Mouse (Mus musculus): ENCODE measurements around the gene Gadd45b.

The Gadd45b gene

DNA sequence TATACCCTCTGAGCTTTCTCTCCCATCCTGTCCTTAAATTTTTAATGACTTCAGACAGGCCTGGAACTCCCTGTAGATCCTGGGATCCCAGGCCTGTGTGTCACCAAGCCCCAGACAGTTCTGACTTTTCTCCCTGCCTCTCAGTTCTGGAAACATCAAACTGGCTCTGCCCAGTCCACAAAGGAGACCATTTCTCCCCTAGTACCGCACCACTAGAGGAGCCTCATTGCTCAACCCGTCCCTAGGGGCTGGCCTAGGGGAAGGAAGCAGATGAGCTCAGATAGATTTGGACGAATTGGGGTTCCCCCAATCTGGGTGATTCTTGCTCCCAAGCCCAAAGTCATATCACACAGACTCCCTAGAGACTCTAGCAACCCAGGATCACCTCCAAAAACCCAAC is 5.4 kb downstream of the Gadd45b start:
- DNase-seq (ENCODE audit: low spot score in 2 of 2) = no peak

DNA sequence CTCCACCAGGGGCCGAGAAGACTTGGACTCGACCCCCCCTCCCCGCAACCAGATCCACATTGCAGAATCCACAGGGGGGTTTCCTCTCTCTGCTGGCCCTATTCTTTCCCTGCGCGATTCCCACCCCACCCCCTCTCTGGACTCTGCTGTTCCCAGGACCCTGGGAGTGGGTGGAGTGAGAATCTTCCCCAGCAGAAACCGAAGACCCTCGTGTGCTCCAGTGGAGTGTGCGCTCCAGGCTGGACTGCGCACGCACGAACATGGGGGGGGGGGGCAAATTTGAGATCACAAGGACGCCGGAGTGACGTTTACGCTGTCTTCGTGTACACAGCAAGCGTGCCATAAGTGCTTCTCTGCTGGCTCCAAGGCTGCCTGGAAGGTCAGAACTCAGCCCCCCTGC is 5.8 kb downstream of the Gadd45b start:
- DNase-seq (ENCODE audit: low spot score in 2 of 2) = no peak

DNA sequence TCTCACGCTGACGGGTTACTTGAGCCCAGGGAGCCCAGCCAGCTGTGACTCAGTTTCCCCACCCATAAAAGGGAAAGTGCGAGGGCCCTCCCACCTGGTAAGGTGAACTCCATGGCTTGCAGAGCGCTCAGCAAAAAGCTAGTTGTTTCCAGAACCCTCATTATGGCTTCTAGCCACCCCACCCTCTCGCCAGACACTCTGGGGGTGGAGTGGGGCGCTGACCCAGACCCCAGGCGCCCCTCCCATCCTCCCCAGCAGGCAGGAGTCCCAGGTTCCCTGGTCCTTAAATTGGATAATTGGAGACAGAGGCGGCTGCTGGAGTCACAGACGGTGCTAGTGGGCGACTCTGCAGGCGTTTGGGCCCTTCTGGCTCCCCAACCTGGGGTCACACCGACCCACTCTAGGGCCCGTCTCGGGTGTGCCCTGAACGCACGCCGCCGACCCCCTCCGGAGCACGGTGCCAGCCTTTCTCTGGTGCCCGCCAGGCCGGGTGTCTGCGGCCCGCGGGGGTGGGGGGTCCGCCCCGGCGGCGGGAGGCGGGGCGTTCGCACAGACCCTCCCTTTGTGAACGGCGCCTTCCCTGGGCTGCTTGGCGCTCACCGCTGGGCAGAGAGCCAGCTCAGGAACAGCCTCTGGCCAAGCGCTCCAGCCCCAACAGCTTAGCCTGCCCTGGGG is 6.4 kb downstream of the Gadd45b start:
- peak in 1 of 2 experiments; percentile 45 for DNase-seq (ENCODE audit: low spot score in 2 of 2)

DNA sequence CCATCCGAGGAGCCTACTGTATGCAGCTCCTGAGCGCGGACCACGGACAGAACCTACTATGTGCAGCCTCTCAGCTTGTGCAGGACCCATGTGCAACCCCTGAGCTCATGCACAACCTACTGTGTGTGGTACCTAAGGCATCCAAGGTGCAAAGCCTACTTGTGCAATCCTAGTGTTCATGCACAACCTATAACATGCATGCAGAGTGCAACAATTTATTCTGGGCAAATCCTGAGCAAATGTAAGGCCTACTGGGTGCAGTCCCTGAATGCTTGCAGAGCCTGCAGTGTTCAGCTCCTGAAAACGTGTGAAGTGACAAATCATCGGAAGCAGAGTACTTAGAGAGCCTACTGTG is 6.9 kb downstream of the Gadd45b start:
- DNase-seq (ENCODE audit: low spot score in 2 of 2) = no peak

DNA sequence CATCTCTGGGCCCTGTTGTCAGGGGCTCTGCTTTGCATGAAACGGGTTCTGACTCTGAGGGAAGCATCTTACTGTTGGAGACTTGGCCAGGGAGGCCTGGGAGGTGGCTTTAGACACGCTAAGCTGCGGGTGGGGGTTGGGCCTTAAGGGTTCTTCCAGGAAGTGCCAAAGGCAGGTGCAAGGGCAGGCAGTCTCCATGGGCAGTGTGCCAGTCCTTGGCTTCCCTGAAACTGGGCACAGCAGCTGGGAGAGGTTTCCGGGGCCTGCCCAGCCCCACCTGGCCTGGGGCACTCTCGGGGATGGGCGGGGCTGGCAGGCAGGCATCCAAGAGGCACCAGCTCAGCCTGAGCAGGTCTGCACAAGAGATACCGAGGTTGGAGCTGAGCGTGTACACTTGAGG is 7.8 kb downstream of the Gadd45b start:
- DNase-seq (ENCODE audit: low spot score in 2 of 2) = no peak

DNA sequence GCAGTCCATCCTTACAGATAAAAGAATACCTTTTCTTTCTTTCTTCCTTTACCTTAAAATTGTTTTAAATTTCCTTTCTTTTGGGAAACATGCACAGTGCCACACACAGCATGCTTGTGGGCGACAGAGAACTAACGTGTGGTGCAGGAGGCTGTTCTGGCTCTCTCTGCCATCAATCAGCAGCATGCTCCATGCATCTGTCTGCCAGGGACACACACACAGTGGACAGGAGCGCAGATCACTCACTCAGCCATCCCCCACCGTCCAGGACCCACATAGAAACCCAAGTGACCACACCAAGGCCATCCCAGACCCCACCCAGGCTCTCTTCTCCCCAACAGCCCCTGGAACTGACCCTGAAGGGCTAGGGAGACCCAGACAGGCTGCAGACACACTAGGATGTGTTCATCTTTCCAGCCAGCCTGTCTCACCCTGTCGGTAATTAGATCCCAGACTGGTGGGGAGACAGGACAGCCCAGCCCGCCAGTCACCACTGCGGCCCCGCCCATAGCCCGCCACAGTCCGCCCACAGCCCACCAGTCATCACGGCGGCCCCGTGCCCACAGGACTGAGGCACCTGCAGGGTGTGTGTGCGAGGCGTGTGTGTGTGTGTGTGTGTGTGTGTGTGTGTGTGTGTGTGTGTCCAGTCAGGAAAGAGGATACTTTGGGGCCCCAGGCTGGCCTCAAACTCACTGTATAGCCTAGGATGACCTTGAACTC is 9.1 kb downstream of the Gadd45b start:
- no peak for DNase-seq (ENCODE audit: low spot score in 2 of 2)

DNA sequence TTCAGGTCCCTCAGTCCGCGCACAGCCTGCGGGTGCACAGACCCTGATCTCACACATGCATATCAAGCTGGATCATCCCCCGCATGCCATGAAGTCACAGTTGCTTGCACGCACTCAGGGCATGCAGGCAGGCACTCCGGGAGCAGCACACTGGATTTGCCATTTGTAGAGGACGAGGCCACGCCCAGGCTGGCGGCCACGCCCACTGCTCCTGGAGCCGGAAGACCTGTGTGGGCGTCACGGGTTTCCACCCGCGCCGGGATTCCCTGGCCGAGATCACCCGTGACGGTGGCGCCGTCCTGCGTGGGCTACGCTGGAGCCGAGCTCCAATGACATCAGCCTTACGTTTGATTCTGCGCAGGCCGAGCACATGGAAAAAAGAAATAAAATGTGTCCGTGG is 9.8 kb downstream of the Gadd45b start:
- DNase-seq (ENCODE audit: low spot score in 2 of 2) = peak; percentile 73 to 81

DNA sequence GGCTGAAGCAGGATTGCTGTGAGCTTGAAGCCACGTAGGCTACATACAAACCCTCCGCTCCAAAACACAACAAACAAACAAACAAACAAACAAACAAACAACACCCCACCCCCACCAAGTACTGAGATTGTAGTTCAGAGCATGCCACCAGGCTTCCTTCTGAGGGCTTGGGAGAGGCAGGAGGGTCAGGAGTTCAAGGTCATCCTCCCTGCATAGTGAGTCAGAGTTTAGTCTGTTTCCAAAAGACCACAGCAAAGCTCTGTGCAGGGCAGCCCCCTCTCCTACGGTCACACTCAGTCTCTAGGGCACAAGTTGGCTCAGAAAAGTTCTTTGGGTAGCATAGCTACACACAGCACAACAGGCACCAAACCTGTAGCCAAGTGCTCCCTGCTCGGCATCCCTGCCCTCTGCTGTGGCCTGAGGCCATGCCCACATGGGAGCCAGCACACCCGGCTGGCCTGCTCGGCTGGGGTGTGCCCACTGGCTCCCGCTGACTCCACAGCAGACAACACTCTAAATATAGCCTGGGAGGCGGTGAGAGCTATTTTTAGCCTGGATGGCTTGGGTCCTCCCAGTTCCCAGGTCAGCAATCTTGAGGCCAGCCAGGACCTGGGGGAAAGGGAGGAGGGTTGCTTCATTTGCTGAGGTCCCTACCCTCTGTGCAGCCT is 10.6 kb downstream of the Gadd45b start:
- no peak for DNase-seq (ENCODE audit: low spot score in 2 of 2)

DNA sequence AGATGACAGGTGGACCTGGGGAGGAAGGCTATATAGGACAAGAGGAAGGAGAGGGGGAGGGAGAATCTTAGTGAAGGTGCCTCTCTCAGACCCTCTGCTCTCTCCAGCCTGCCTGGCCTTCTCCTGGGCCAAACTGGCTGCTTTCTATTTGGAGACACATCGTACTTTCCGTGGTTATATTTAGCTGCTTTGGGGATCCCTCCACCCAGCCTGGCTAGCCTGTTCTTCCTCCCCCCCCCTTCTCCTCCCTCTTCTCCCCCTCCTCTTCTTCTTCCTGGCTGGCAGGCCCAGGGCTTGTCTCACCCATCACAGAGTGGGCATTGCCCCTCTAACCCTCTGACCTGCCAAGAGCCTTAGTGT is 11.1 kb downstream of the Gadd45b start:
- no peak for DNase-seq (ENCODE audit: low spot score in 2 of 2)

DNA sequence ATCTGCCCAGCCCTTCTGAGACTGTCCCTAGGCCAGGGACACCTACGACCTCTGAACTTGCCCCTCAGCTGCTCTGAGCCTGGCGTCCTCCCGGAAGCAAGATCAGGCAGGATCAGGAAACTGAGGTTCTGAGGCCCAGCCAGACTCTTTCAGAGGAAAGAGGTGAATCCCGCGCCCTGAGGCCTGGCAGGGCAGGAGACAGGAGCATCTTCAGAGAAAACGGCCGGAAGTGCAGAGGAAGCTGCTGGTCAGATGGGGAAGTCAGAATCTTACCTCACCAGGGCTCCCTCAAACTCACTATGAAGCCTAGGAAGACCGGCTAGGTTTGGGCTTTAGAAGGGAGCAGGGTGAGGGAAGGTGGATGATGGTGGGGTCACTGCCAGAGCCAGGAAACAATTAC is 13.0 kb downstream of the Gadd45b start:
- no peak for DNase-seq (ENCODE audit: low spot score in 2 of 2)

DNA sequence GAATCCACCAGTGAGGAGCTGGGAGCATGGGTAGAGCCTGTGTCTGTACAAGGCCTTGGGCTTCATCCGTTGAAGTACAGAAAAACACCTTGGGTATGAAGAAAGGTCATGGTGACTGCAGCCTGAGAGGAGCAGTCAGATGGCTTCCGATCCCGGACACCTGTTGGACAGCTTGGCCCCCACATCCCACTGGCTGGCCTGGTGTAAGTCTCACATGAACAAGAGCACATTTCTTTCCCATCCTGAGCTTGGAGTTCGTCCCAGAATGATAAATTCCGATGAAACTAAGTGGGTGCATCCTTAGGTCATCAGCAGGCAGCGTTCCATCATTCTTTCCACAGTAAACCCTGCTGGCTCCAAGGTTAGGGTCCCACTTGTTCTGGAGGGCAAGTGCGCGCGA is 13.8 kb downstream of the Gadd45b start:
- no peak for DNase-seq (ENCODE audit: low spot score in 2 of 2)

DNA sequence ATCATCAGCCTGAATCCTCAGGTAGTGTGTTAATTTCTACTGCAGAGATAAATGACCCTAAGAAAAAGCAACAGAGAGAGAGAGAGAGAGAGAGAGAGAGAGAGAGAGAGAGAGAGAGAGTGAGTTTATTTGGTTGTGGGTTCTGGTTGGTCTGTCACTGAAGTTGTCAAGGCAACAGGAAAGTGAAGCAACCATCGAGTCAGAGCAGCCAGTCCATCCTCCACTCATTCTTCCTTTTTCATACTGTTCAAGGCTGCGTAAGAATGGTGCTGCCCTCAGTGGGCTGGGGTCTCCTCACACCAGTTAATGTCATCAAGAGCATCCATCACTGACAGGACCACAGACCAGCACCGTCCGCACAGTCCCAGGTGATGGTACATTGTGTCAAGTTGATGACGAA is 14.4 kb downstream of the Gadd45b start:
- no peak for DNase-seq (ENCODE audit: low spot score in 2 of 2)

DNA sequence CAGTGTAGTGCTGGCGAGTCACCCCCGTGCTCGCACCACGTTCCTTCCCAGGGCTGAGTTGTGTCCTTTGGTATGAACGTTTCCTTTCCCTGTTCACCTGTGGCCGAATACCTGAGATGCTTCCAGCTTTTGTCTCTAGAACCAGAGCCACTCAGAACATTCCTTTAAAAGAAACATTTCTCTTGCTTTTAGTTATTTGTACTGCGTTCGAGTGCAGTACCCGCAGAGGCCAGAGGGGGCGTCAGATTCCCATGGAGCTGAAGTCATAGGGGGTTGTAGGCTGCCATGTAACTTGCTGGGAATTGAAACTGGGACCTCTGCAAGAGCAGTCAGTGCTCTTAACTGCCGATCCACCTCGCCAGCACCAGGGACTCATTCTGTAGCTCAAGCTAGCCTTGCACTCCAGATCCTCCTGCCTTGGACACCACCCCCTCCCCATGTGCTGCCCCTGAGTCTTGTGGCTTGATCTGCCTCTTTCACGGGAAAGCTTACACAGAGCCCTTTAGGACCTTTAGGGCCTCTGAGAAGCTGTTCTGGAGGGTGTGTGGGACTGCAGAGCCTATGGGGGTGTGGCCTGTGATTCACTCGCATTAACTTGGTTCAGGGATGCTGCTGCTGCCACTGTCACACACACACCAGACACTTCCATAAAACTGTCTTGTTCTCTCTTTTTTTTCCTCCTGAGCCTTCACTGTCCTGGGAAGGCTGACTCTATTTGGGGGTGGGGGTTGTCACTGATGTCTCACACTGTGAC is 17.0 kb downstream of the Gadd45b start:
- no peak for DNase-seq (ENCODE audit: low spot score in 2 of 2)

DNA sequence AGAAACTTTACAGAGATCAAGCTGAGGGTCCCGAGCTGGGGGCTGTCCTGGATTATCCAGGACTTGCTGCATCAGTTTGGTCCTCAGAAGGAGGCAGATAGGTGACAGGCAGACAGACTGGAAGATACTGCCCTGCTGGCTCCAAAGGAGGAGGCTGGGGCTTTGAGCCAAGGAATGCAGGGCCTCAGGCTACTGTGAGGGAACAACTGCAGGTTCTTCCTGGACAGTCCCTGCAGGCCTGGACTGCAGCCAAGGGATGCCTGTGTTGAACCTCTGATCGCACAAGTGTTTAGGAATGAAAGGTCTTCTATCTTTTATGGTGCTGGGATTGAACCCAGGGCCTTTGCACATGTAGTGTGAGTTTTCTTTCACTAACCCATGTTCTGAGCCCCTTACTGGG is 17.9 kb downstream of the Gadd45b start:
- DNase-seq (ENCODE audit: low spot score in 2 of 2) = no peak

DNA sequence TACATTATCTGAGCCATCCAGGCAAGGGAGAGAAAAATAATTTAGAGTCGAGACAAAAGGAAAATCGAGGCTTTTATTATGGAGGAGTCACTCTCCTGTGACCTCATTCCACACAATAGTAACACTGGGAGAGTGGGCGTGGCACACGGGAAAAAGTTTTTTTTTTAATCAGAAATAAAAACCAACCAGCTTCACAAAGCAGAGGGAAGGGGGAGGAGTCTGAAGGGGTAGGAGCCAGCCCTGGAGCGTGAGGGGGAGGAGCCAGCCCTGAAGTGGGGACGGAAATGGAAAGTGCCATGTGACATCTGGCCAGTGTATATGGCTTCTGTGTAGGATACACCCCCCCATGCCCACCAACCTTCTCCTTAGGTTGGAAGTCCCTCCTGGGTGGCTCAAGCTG is 18.7 kb downstream of the Gadd45b start:
- no peak for DNase-seq (ENCODE audit: low spot score in 2 of 2)

DNA sequence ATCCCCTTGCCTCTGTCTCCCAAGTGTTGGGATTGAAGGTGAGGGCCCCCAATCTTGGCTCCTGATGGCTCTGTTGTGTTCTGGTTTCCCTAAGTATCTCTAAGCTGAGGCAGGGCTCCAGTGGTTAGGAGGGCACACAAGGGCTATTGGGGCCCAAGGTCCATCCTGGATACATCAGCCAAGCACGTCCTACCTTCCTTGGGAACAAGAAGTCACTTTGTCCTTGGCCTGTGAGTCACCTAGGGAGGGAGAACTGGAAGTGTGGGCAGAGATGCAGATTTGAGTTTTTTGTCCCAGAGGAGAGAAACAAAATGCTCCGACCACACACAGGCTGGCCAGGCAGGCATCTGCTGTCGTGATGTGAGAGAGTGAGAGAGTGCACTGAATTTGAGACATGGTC is 19.2 kb downstream of the Gadd45b start:
- DNase-seq (ENCODE audit: low spot score in 2 of 2) = no peak

DNA sequence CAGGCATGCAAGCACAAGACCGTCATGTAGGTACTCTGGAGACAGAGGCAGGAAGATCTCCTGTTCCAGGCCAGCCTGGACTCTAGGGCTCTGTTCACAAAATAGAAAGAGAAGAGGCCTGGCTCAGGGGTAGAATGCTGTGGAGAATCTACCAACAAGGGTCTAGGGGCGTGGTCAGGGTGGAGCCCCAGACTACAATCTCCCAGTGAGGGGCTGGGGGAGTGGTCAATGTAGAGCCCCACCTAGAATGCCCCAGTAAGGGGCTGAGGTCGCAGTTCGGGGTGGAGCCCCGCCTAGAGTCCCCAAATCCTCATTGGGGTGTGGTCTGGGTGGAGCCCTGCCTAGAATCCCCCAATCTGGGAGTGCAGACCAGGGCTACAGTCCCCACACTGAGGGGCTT is 20.4 kb downstream of the Gadd45b start:
- no peak for DNase-seq (ENCODE audit: low spot score in 2 of 2)

DNA sequence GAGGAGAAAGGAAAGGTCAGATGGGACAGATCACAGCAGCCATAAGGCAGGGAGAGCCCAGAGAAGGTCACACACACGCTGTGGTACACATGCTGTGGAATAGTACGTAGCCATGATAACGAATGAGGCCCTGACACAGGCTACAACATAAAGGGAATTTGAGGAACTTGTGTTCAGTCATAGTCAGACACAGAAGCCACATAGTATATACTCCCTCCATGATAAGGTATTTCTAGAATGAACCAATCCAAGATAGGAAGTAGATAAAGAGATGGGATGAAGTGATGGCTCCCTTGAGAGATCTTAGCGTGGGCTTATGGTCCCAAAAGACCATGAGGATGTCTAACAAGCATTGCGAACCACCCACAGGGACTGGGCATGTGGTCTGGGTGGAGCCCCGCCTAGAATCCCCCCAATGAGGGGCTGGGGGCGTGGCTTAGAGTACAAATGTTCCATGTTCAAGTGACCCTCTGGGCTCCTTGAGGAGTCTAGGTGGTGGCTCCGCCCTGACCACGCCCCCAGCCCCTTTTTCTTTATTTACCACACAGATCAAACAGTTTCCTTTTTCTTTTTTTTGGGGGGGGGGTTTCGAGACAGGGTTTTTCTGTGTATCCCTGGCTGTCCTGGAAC is 22.0 kb downstream of the Gadd45b start:
- DNase-seq (ENCODE audit: low spot score in 2 of 2) = no peak

DNA sequence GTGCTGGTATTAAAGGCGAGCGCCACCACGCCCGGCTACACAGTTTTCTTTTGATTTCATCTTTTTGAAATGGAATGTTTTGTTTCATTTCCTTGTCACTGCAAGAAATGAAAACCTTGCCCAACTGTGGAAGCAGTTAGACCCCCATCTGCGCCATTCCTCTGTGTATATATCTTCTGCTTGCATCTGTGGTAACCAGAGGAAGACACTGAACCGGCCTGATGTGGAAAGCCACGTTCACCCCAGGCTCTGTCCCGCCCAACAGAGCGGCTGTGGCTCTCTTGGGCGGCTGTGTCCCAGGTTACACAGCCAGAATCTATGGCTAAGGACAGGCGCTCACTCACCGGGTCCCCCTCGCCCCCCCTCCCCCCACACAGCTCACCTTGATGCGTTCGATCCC is 22.6 kb downstream of the Gadd45b start:
- DNase-seq (ENCODE audit: low spot score in 2 of 2) = no peak

DNA sequence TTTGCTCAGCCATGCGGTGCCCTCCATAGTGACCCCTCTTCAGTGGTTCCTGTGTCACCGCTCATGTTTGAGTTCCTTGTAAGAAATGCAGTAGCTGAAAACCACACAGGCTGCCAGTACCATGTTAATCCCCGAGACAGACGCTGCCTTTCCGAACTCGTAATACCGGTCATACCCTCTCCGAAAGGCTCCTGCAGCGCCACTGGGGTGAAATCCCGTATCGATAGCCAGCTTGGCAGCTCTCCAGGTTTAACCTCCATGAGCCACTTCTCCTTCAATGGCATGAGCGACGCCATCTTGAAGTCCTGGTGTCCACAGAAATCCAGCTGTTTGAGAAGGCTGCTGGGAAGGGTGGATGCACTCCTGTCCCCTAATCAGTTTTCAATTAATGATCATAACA is 24.5 kb downstream of the Gadd45b start:
- DNase-seq (ENCODE audit: low spot score in 2 of 2) = no peak

DNA sequence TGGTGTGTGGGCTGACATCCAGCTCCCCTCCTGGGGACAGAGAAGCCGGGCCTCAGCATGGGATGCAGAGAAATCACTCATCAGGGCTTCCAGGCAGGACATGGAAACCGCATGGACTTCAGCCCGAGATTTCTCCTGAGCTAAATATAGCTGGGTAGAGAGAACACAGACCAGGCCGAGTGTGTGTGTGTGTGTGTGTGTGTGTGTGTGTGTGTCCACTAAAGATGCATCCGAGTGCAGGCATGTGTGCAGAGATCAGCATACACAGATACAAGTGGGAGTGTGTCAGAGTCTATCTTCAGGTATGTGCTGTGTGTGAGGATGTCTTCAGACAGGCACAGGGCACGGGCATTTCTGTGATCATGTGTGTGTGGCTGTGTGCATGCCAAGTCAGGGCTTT is 25.0 kb downstream of the Gadd45b start:
- no peak for DNase-seq (ENCODE audit: low spot score in 2 of 2)

DNA sequence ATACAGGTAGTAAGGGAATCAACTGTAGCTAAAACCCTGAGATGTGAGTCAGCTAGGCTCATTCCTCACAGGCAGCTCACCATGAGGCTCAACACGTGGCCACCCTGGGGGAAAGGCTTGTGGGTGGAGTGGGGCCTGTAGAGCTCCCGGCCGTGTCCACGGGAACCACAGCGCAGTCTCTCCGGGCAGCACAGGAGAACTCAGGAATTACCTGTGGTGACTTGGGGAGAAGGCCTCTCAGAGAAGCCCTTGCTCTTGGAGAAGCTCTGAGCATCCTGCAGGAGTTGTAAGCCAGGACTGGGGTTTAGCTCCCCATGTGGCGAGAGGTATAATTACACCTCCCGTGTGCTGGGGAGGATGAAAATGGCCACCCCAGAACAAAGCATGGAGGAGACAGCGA is 25.7 kb downstream of the Gadd45b start:
- DNase-seq (ENCODE audit: low spot score in 2 of 2) = peak in 1 of 2 experiments; percentile 55

Measured in frontal cortex, postnatal 14 days (tissue).